Mouse (Mus musculus): ENCODE measurements at regions not wholly inside any gene's neighbourhood (a gene's known extent, or its start where the extent isn't known, plus 50 kb on each side); places are given as distances from the start of the nearest gene placed in this dataset.
A peak's percentile ranks its signal among the peaks of the same experiment; 100 is the strongest.

- Histone ChIP-seq H3K36me3 (no peaks in the 10 kb centered on the region), H3K27me3 (ENCODE audit: insufficient read depth, poor library complexity, severe bottlenecking) (no peaks in the 10 kb centered on the region), H3K9me3 (no peaks in the 10 kb centered on the region), H3K4me1 (no peaks in the 10 kb centered on the region), H3K27ac (no peak overlapping the region), H3K4me3 (no peak overlapping the region)
- no peak for DNase-seq (ENCODE audit: low spot score)
- 66% methylated on average over 3 of the region's 3 CpGs for WGBS
These were observed 145.7 kb downstream of the Gm11077 start for GRCm38 (mm10) chr6:140874831-140875230.

GRCm38 (mm10) chr6:140883651-140884050 is 154.6 kb downstream of the Gm11077 start:
- no peaks in the 10 kb centered on the region for H3K9me3 ChIP-seq
- no peaks in the 10 kb centered on the region for H3K36me3 ChIP-seq
- no peaks in the 10 kb centered on the region for H3K27me3 ChIP-seq (ENCODE audit: insufficient read depth, poor library complexity, severe bottlenecking)
- no peaks in the 10 kb centered on the region; the same call in 1 of the 2 replicates for H3K4me1 ChIP-seq
- no peak overlapping the region for H3K27ac ChIP-seq
- H3K4me3 ChIP-seq: no peak overlapping the region
- DNase-seq (ENCODE audit: low spot score): no peak

GRCm38 (mm10) chr6:140888610-140889009 is 159.5 kb downstream of the Gm11077 start:
- Histone ChIP-seq H3K27ac (no peak overlapping the region), H3K9me3 (no peaks in the 10 kb centered on the region), H3K36me3 (no peaks in the 10 kb centered on the region), H3K4me1 (no peaks in the 10 kb centered on the region; the same call in 1 of the 2 replicates), H3K27me3 (ENCODE audit: insufficient read depth, poor library complexity, severe bottlenecking) (no peaks in the 10 kb centered on the region), H3K4me3 (peak overlapping the region; percentile 22; the same call in 1 of the 2 replicates)
- peak; percentile 76 for DNase-seq (ENCODE audit: low spot score)
- WGBS: 23% methylated on average over 11 of the region's 11 CpGs

- WGBS: 70% methylated on average over 5 of the region's 5 CpGs
- Histone ChIP-seq H3K4me3 (no peak overlapping the region), H3K36me3 (no peaks in the 10 kb centered on the region), H3K9me3 (no peaks in the 10 kb centered on the region), H3K27ac (no peak overlapping the region), H3K4me1 (no peaks in the 10 kb centered on the region; the same call in 1 of the 2 replicates), H3K27me3 (ENCODE audit: insufficient read depth, poor library complexity, severe bottlenecking) (no peaks in the 10 kb centered on the region)
- DNase-seq (ENCODE audit: low spot score): no peak
These were observed 161.0 kb downstream of the Gm11077 start for GRCm38 (mm10) chr6:140890060-140890459.

- WGBS: 86% methylated on average over 2 of the region's 2 CpGs
These were observed 161.5 kb downstream of the Gm11077 start for GRCm38 (mm10) chr6:140890591-140890990.

GRCm38 (mm10) chr6:140894467-140894866 is 165.4 kb downstream of the Gm11077 start:
- H3K9me3 ChIP-seq: no peaks in the 10 kb centered on the region
- no peaks in the 10 kb centered on the region for H3K36me3 ChIP-seq
- WGBS: 62% methylated on average over 11 of the region's 11 CpGs
- H3K27ac ChIP-seq: no peak overlapping the region
- H3K4me1 ChIP-seq: no peaks in the 10 kb centered on the region
- no peaks in the 10 kb centered on the region for H3K27me3 ChIP-seq (ENCODE audit: insufficient read depth, poor library complexity, severe bottlenecking)
- no peak overlapping the region for H3K4me3 ChIP-seq
- no peak for DNase-seq (ENCODE audit: low spot score)

More at GRCm38 (mm10) chr6:140890591-140890990, 161.5 kb downstream of the Gm11077 start:
- no peak for DNase-seq (ENCODE audit: low spot score)
- no peaks in the 10 kb centered on the region for H3K27me3 ChIP-seq (ENCODE audit: insufficient read depth, poor library complexity, severe bottlenecking)
- H3K36me3 ChIP-seq: no peaks in the 10 kb centered on the region
- no peaks in the 10 kb centered on the region for H3K9me3 ChIP-seq
- no peak overlapping the region for H3K4me3 ChIP-seq
- H3K27ac ChIP-seq: no peak overlapping the region
- H3K4me1 ChIP-seq: no peaks in the 10 kb centered on the region; the same call in 1 of the 2 replicates

GRCm38 (mm10) chr6:140895441-140895840 is 166.4 kb downstream of the Gm11077 start:
- WGBS: 60% methylated on average over 2 of the region's 2 CpGs
- H3K27ac ChIP-seq: no peak overlapping the region

GRCm38 (mm10) chr6:140897111-140897510 is 168.0 kb downstream of the Gm11077 start:
- no peaks in the 10 kb centered on the region for H3K4me1 ChIP-seq
- no peak overlapping the region for H3K27ac ChIP-seq
- H3K9me3 ChIP-seq: no peaks in the 10 kb centered on the region
- no peak for DNase-seq (ENCODE audit: low spot score)
- no peak overlapping the region for H3K4me3 ChIP-seq
- no peaks in the 10 kb centered on the region for H3K36me3 ChIP-seq
- 42% methylated on average over 8 of the region's 8 CpGs for WGBS
- H3K27me3 ChIP-seq (ENCODE audit: insufficient read depth, poor library complexity, severe bottlenecking): no peaks in the 10 kb centered on the region

More at GRCm38 (mm10) chr6:140895441-140895840, 166.4 kb downstream of the Gm11077 start:
- no peaks in the 10 kb centered on the region for H3K36me3 ChIP-seq
- no peaks in the 10 kb centered on the region for H3K27me3 ChIP-seq (ENCODE audit: insufficient read depth, poor library complexity, severe bottlenecking)
- no peak for DNase-seq (ENCODE audit: low spot score)
- no peak overlapping the region for H3K4me3 ChIP-seq
- no peaks in the 10 kb centered on the region for H3K4me1 ChIP-seq
- no peaks in the 10 kb centered on the region for H3K9me3 ChIP-seq

GRCm38 (mm10) chr6:140924319-140924981 is 195.4 kb downstream of the Gm11077 start:
- Histone ChIP-seq H3K36me3 (no peaks in the 10 kb centered on the region), H3K9me3 (no peaks in the 10 kb centered on the region), H3K27ac (no peak overlapping the region), H3K4me1 (no peaks in the 10 kb centered on the region), H3K4me3 (no peak overlapping the region), H3K27me3 (ENCODE audit: insufficient read depth, poor library complexity, severe bottlenecking) (no peaks in the 10 kb centered on the region)
- no peak for DNase-seq (ENCODE audit: low spot score)
- WGBS: 58% methylated on average over 12 of the region's 12 CpGs

- DNase-seq (ENCODE audit: low spot score): no peak
- H3K9me3 ChIP-seq: no peaks in the 10 kb centered on the region
- H3K27ac ChIP-seq: no peak overlapping the region
- WGBS: 86% methylated on average over 3 of the region's 3 CpGs
- H3K27me3 ChIP-seq (ENCODE audit: insufficient read depth, poor library complexity, severe bottlenecking): no peaks in the 10 kb centered on the region
- H3K4me3 ChIP-seq: no peak overlapping the region
- no peaks in the 10 kb centered on the region for H3K36me3 ChIP-seq
- H3K4me1 ChIP-seq: no peaks in the 10 kb centered on the region
These were observed 198.5 kb downstream of the Gm11077 start for GRCm38 (mm10) chr6:140927616-140928015.

- Histone ChIP-seq H3K27me3 (ENCODE audit: insufficient read depth, poor library complexity, severe bottlenecking) (no peaks in the 10 kb centered on the region), H3K36me3 (no peaks in the 10 kb centered on the region), H3K27ac (no peak overlapping the region), H3K4me1 (no peaks in the 10 kb centered on the region), H3K9me3 (no peaks in the 10 kb centered on the region), H3K4me3 (no peak overlapping the region)
- no peak for DNase-seq (ENCODE audit: low spot score)
- WGBS: 75% methylated on average over 6 of the region's 6 CpGs
These were observed 205.2 kb downstream of the Gm11077 start for GRCm38 (mm10) chr6:140934286-140934685.

GRCm38 (mm10) chr6:140938025-140938424 is 208.9 kb downstream of the Gm11077 start:
- Histone ChIP-seq H3K36me3 (no peaks in the 10 kb centered on the region), H3K27ac (no peak overlapping the region), H3K4me1 (no peaks in the 10 kb centered on the region), H3K9me3 (no peaks in the 10 kb centered on the region), H3K27me3 (ENCODE audit: insufficient read depth, poor library complexity, severe bottlenecking) (no peaks in the 10 kb centered on the region), H3K4me3 (no peak overlapping the region)
- 82% methylated on average over 1 of the region's 1 CpGs for WGBS
- no peak for DNase-seq (ENCODE audit: low spot score)

GRCm38 (mm10) chr6:140946720-140947119 is 217.6 kb downstream of the Gm11077 start:
- Histone ChIP-seq H3K27me3 (ENCODE audit: insufficient read depth, poor library complexity, severe bottlenecking) (no peaks in the 10 kb centered on the region), H3K4me1 (no peaks in the 10 kb centered on the region)
- WGBS: 67% methylated on average over 2 of the region's 2 CpGs

GRCm38 (mm10) chr6:140950483-140950882 is 221.4 kb downstream of the Gm11077 start:
- H3K4me1 ChIP-seq: no peaks in the 10 kb centered on the region
- H3K36me3 ChIP-seq: no peaks in the 10 kb centered on the region
- WGBS: 91% methylated on average over 6 of the region's 6 CpGs
- H3K27me3 ChIP-seq (ENCODE audit: insufficient read depth, poor library complexity, severe bottlenecking): no peaks in the 10 kb centered on the region
- no peak for DNase-seq (ENCODE audit: low spot score)
- H3K4me3 ChIP-seq: no peak overlapping the region
- no peaks in the 10 kb centered on the region for H3K9me3 ChIP-seq
- H3K27ac ChIP-seq: no peak overlapping the region

More at GRCm38 (mm10) chr6:140946720-140947119, 217.6 kb downstream of the Gm11077 start:
- no peaks in the 10 kb centered on the region for H3K9me3 ChIP-seq
- no peak overlapping the region for H3K27ac ChIP-seq
- no peak for DNase-seq (ENCODE audit: low spot score)
- no peaks in the 10 kb centered on the region for H3K36me3 ChIP-seq
- H3K4me3 ChIP-seq: no peak overlapping the region
